Mouse (Mus musculus) C2C12 (cell line): ENCODE results near the gene Gabrb2.

ENCODE experiments used
- CTCF ChIP-seq: IDR thresholded peaks from one replicate; pipeline ENCODE4 v1.5.1; 2011; ENCODE audit not compliant: control insufficient read depth, insufficient read depth, insufficient read length
- MAX ChIP-seq: IDR thresholded peaks from one replicate; pipeline ENCODE4 v1.6.1; 2011; ENCODE audit warnings: mild to moderate bottlenecking, control low read depth
- MYOD1 ChIP-seq: IDR thresholded peaks from one replicate; pipeline ENCODE4 v1.6.1; 2011; ENCODE audit warnings: low read depth; ENCODE audit not compliant: control insufficient read depth, insufficient read length
- USF1 ChIP-seq: IDR thresholded peaks from one replicate; pipeline ENCODE4 v1.6.1; 2011; ENCODE audit warnings: low read depth, mild to moderate bottlenecking, control low read depth, moderate library complexity

DNA sequence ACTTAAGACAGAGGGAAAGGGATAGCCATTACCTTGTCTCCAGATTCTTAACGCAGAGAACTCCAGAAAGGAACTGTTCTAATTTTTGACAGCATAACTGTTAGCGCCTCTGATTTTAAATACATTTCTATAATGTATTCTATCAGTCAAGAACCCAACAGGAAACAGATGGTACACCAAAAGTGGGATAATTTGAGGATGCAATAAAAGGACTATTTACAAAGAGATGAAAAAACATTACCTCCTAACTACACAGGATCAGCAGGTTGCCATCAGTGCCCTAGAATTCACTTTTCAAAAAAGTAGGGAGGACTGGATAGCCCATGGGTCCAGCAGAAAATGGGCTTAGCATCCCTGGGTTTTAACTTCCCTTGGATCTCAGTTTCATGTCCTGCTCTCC, 102.4 kb downstream of the Gabrb2 start:
- no peak for TF ChIP-seq CTCF
- TF ChIP-seq USF1: no peak
- no peak for TF ChIP-seq MAX
- no peak for TF ChIP-seq MYOD1
